Mouse (Mus musculus) natural killer cell, adult 2 months (primary cell): Measurements from ENCODE around the gene Mdga2.

Experiments used
- DNase-seq, 2 experiments: peaks; one replicate each; pipeline ENCODE4 v3.0.0; 2022; ENCODE audit warnings: low spot score in 2 of 2

Mdga2 gene

GRCm38 (mm10) chr12:66702781-66703180 is 519.6 kb downstream of the Mdga2 start:
- DNase-seq: no peak

DNA sequence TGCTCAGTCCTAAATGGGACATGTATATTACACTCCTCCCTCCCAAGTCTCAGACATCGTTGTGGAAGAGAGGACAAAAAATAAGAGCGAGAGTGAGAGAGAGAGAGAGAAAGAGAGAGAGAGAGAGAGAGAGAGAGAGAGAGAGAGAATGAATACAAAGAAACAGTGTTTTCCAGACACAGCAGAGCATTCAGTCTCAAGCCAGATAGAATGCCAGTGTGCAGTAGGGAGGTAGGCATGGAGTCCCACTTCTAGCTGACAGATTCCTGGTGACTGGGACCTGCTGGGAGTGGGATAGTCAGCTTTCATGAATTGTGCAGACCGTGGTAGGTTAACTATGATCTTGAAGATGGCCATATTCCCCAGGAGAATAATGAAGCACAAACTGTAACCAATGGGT is 542.8 kb downstream of the Mdga2 start:
- no peak for DNase-seq

DNA sequence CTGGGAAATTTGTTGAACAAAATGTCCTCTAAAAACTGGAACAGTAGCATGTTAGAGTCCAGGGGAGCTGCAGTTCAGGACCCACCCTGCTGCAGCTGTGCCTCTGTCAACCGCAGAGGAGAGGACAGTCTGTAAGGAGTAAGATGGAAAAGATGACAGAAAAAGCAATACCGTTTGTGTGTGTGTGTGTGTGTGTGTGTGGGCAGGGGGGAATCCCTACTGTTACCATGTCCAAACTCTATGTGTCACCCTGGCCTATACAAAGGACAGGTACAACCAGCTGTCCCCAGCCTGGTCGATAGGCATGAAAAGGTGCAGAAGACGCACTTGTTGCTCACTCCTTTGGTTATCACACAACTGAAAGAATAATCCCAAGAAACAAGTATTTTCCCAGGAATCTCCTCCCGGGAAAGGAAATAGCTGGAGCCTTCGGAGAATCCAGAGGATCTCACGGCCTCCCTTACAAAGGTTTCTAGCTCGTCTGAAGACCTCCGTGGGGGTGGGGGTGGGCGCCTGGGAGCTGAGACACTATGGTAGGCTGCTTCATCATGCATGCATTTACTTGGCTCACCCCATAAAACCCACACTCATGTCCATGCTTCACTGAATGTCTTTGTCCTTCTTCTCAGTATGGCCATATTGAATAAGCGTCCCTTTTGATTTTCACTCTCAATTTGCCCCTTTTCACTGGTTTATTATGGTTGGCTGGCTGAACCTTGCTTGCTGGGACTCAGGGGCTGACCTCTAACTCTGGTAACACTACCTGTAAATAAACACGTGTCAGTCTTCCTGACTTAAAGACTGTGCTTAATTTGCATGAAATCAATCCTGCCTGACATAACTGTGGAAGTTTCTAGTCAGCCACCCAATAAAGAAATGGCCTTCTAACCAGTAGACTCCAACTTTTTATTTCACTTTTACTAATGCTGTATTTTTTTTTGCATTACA is 573.5 kb downstream of the Mdga2 start:
- DNase-seq: no peak

DNA sequence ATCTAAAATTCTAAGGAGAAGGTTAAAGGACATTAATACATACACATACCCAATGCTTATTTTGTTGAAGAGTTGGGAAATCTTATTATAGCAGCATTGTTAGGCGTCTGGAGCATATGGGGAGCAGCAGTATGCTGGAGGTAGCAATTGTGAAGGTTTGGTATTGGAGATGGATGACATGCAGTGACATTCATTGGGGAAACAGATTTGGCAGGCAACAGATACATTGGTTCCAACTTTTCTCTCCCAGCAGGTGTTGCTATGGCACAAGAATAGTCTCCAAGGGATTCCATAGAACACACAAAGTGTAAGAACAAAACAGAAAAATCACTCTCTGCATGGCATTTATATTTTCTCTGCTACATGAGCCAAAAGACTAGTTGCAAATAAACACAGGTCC is 581.9 kb downstream of the Mdga2 start:
- no peak for DNase-seq

- DNase-seq: no peak
Measured at GRCm38 (mm10) chr12:66619944-66620343, 602.4 kb downstream of the Mdga2 start.

- DNase-seq: no peak
Measured at GRCm38 (mm10) chr12:66591617-66592230, 630.6 kb downstream of the Mdga2 start.

DNA sequence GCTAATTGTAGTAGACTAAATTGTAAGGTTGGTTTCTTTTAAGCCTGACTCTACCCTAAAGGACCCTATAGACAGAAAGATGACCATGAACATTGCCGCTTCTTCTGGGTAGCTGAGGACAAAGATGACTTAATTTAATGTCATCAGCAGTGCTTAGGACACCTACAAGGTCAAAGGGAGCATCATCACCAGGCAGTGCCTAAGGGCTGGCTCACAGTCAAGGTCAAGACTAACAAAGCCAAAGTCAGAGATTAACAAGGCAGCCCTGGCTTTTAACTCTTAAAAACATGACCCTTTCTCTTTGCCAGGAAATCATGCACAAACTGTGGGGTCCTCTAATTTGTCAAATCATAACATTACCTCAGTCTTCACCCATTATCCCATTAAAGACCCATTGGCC is 657.0 kb downstream of the Mdga2 start:
- DNase-seq: no peak

GRCm38 (mm10) chr12:66556846-66557245 is 665.5 kb downstream of the Mdga2 start:
- no peak for DNase-seq

DNA sequence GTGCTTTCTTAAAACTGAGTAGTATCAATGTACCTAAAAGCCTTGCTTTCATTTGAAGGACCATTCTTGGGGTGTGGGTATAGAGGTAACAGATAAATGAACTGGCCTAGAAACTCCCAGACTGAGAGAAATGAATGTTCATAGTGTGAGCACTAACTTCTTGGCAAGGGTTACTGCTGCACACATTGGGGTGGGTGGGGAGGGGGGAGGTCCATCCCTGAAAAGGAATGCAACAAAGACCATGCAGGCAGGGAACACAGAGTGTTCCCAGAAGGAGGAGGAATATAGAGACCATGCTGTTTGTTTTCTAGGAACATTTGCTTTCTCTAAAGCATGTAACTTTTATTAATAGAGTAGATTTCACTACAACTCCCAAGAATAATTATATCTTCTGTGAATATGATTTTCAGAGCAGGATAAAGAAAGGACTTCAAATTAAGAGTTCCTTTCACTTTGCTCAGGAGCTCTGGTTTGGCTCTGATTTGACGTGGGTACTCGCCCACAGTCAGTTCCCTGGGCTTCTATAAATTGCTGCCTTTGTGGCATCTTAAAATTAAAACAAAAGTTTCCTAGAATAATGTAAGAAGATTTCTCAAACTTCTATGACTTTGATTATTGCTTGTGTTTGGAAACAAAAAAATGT is 666.0 kb downstream of the Mdga2 start:
- no peak for DNase-seq

DNA sequence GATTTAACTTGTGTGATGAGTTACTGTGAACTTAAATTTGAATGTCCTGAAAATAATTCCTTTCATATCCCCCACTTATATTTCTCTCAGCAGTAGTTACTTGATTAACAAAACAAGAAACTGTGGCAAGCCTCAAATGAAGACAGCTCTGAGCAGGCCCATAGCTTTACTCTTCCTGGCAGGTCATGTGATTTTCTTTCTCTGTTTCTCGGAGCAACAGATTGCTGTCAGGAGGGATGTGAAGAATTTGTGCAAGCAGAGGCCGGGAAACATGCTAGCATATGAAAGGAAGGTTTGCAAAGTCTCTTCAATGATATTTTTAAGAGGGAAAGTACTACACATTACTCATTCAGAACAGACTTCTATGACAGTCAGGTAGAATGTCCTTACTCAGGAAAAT is 697.4 kb downstream of the Mdga2 start:
- DNase-seq: no peak

- no peak for DNase-seq
Measured at GRCm38 (mm10) chr12:66499258-66499657, 723.1 kb downstream of the Mdga2 start.

GRCm38 (mm10) chr12:66470868-66471267 is 751.5 kb downstream of the Mdga2 start:
- no peak for DNase-seq

DNA sequence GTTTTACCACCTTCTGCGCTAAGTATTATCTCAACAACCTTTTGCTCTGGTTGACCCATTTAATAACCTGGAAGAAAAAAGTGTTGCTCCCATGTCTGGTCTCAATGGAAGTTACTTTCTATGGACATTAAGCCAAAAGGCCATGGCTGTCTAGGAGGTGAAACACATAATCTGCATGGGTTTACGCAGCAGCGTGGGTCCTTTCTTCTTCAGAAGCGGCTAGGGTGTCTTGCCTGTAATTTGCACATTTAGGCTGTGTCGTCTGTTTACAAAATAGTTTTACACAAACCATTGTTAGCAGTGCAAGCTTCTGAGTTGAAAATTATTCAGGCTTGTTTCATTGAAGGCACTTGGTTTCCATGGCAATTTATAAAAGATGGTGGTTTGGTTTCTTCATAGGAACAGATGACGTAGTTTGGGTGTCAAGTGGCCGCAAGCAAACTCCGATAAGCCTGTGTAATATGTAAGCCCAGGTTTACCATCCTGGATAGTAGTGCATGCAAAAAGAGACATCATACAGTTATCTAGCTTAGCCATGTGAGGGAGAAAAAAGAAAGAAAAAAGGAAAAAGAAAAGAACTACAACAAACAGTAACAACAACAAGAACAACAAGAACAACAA is 752.0 kb downstream of the Mdga2 start:
- DNase-seq: no peak

DNA sequence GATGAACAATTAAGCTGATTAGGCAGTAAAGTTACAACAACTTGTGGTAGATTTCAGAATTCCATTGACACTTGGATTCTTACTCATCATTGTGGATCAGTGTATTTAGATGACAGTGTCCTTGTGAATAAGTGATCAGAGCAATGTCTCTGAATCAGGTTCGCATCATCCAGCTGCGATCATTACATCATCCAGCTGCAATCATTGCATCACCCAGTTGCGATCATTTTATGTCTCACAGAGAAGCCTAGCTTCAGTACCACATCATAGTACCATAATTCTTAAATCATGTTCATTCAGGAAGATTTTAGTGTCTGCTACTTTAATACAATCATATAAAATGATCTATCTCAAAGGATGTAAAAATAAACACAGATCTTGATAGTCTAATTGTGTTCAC is 756.8 kb downstream of the Mdga2 start:
- no peak for DNase-seq

DNA sequence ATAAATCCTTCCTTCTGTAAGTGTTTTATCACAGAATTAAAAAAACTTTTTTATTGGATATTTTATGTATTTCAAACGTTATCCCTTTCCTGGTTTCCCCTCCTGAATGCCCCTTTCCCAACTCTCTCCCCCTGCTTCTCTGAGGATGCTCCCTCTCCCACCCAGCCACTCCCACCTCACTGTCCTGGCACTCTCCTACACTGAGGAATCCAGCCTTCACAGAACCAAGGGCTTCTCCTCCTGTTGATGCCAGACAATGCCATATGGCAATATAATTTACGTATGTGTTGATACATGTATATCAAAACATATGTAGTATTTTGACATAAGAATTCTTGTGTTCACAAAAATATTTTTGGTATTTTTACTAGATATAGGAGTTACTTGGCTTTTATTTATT is 779.0 kb downstream of the Mdga2 start:
- DNase-seq: no peak
